31 mouse cellular contexts compared by ENCODE assay signal in the genomic region with DNA sequence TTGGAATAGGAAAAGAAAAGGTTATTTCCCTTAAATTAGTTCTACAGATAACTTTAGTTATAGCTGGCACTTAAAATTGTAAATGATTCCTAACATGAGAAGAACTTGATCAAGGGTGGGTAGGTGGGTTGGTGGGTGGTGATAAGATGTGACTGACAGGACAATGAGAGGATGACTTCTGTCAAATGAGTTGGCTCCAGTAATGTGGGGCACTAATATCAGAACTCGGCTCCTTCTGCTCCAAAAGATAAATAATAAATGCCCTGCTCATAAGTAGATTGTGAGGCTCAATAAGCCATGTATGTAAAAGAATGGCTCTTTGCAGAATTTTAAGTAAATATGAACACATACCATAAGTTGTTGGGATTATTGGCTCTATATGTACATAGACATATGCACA. TPM values are rescaled to one million over a fixed set of nuclear protein-coding genes. Genes with fewer than 3 reads are reported as not detected.
A peak's percentile ranks its signal among the peaks of the same experiment; 100 is the strongest.
DNase-seq lines count a peak whose midpoint lies in the region; ATAC-seq lines count a peak whose summit lies in the region.
"Had no signal": no experiment of that assay in that cellular context is flagged by ENCODE, and none has a peak within 500 bp of the region (broad histone marks: within the 10 kb centered on the region; RNA-seq: fewer than 3 reads in every experiment).

No protein-coding gene starts in this region.

- ATAC-seq in liver, embryonic 11.5 days (replicated peaks; ENCODE audit: low FRiP score) = peak; percentile 77
- ATAC-seq in liver, embryonic 13.5 days (ENCODE audit: low read depth) = peak; percentile 81
- peak; percentile 69 for ATAC-seq in liver, embryonic 16.5 days (ENCODE audit: low read depth)
- peak; percentile 91 for ATAC-seq in megakaryocyte-erythroid progenitor cell, adult 5-6 weeks (replicated peaks; ENCODE audit: low FRiP score, low TSS enrichment, poor library complexity, severe bottlenecking)
- ATAC-seq in heart, embryonic 12.5 days (ENCODE audit: insufficient number of reproducible peaks, low FRiP score) = no peak
- ATAC-seq: forebrain, embryonic 15.5 days; hindbrain, postnatal 0 days; inflammation-experienced regulatory T-cells, adult 6 months; Patski had no signal

- 73% methylated on average over 1 of the region's 1 CpGs for WGBS in liver, embryonic 11.5 days
- 45% methylated on average over 1 of the region's 1 CpGs for WGBS in liver, embryonic 13.5 days (ENCODE audit: insufficient replicate concordance)
- 52% methylated on average over 1 of the region's 1 CpGs for WGBS in liver, embryonic 16.5 days (ENCODE audit: insufficient replicate concordance)
- WGBS in heart, embryonic 12.5 days = 83% methylated on average over 1 of the region's 1 CpGs

- no peak overlapping the region for H3K27ac ChIP-seq in liver, embryonic 11.5 days (ENCODE audit: low read depth, low read length)
- H3K27ac ChIP-seq in liver, embryonic 13.5 days = no peak overlapping the region
- H3K27ac ChIP-seq in liver, embryonic 16.5 days (ENCODE audit: low read length) = no peak overlapping the region; the same call in 1 of the 2 replicates
- no peak overlapping the region for H3K27ac ChIP-seq in heart, embryonic 12.5 days (ENCODE audit: poor library complexity, severe bottlenecking)
- H3K27ac ChIP-seq: forebrain, embryonic 12.5 days; forebrain, embryonic 15.5 days; heart, adult 2 months; heart, embryonic 10.5 days; hindbrain, embryonic 14.5 days; hindbrain, postnatal 0 days had no signal

- no peak overlapping the region for H3K4me2 ChIP-seq in liver, embryonic 11.5 days
- no peak overlapping the region for H3K4me2 ChIP-seq in liver, embryonic 13.5 days
- no peak overlapping the region; the same call in 1 of the 2 replicates for H3K4me2 ChIP-seq in liver, embryonic 16.5 days (ENCODE audit: low read depth, low read length)
- H3K4me2 ChIP-seq in heart, embryonic 12.5 days = no peak overlapping the region
- H3K4me2 ChIP-seq: forebrain, embryonic 12.5 days; forebrain, embryonic 15.5 days; hindbrain, embryonic 14.5 days had no signal

- DNase-seq in liver, embryonic 11.5 days (ENCODE audit: low spot score) = no peak
- DNase-seq in liver = no peak
- DNase-seq in liver, embryonic 13.5 days = no peak
- DNase-seq in Muller cell, postnatal 12 days (ENCODE audit: inconsistent ontology term) = no peak
- DNase-seq in left cerebral cortex, adult 18-20 months (ENCODE audit: low spot score in 2 of 2) = no peak
- DNase-seq: adrenal gland, postnatal 10 days; adrenal gland, postnatal 36 days; cerebellum, adult 11 months; cerebellum, adult 2 months; cerebellum, adult 9-11 months; cerebellum, postnatal 25 days; embryo, embryonic 11 days; gastrocnemius, postnatal 36 days; heart, adult 2 months; heart, postnatal 36 days had no signal

- no peaks in the 10 kb centered on the region for H3K9me3 ChIP-seq in liver, embryonic 11.5 days (ENCODE audit: control insufficient read depth, low read length)
- H3K9me3 ChIP-seq in liver, embryonic 13.5 days (replicated peaks) = no peaks in the 10 kb centered on the region
- no peaks in the 10 kb centered on the region for H3K9me3 ChIP-seq in liver, embryonic 16.5 days (replicated peaks; ENCODE audit: control insufficient read depth, low read length)
- H3K9me3 ChIP-seq in heart, embryonic 12.5 days (replicated peaks) = no peaks in the 10 kb centered on the region
- H3K9me3 ChIP-seq: forebrain, embryonic 12.5 days; forebrain, embryonic 15.5 days; heart, embryonic 10.5 days had no signal

- H3K4me3 ChIP-seq in liver, embryonic 11.5 days (ENCODE audit: low read depth, low read length) = no peak overlapping the region
- no peak overlapping the region for H3K4me3 ChIP-seq in liver, embryonic 13.5 days (replicated peaks)
- no peak overlapping the region for H3K4me3 ChIP-seq in liver, embryonic 16.5 days (ENCODE audit: low read depth, low read length)
- H3K4me3 ChIP-seq in heart, embryonic 12.5 days = no peak overlapping the region
- H3K4me3 ChIP-seq: forebrain, embryonic 12.5 days; forebrain, embryonic 15.5 days; heart, adult 2 months; heart, embryonic 10.5 days had no signal

- H3K27me3 ChIP-seq in liver, embryonic 11.5 days (replicated peaks; ENCODE audit: control insufficient read depth, insufficient read depth, low read length) = no peaks in the 10 kb centered on the region
- H3K27me3 ChIP-seq in liver, embryonic 13.5 days = no peaks in the 10 kb centered on the region
- no peaks in the 10 kb centered on the region for H3K27me3 ChIP-seq in liver, embryonic 16.5 days (ENCODE audit: control insufficient read depth, insufficient read depth, low read depth, low read length)
- H3K27me3 ChIP-seq in heart, embryonic 12.5 days (replicated peaks) = no peaks in the 10 kb centered on the region
- H3K27me3 ChIP-seq: forebrain, embryonic 12.5 days; forebrain, embryonic 15.5 days had no signal

- H3K9ac ChIP-seq in liver, embryonic 11.5 days (ENCODE audit: low read depth, low read length) = no peak overlapping the region
- no peak overlapping the region for H3K9ac ChIP-seq in liver, embryonic 13.5 days
- H3K9ac ChIP-seq in liver, embryonic 16.5 days (ENCODE audit: low read depth, low read length) = no peak overlapping the region
- no peak overlapping the region for H3K9ac ChIP-seq in heart, embryonic 12.5 days
- H3K9ac ChIP-seq: forebrain, embryonic 12.5 days; forebrain, embryonic 15.5 days; hindbrain, embryonic 14.5 days had no signal

- no peaks in the 10 kb centered on the region; the same call in 1 of the 2 replicates for H3K4me1 ChIP-seq in liver, embryonic 11.5 days (replicated peaks; ENCODE audit: control insufficient read depth, insufficient read depth, low read length)
- H3K4me1 ChIP-seq in liver, embryonic 13.5 days (replicated peaks) = peaks cover 24% of the 10 kb centered on the region
- H3K4me1 ChIP-seq in liver, embryonic 16.5 days (ENCODE audit: control insufficient read depth, low read depth, low read length) = peaks cover 10% of the 10 kb centered on the region
- no peaks in the 10 kb centered on the region for H3K4me1 ChIP-seq in heart, embryonic 12.5 days (replicated peaks)
- H3K4me1 ChIP-seq: heart, embryonic 10.5 days had no signal

- H3K36me3 ChIP-seq in liver, embryonic 11.5 days (ENCODE audit: control insufficient read depth, insufficient read depth, low read length) = no peaks in the 10 kb centered on the region
- no peaks in the 10 kb centered on the region for H3K36me3 ChIP-seq in liver, embryonic 13.5 days
- H3K36me3 ChIP-seq in liver, embryonic 16.5 days (ENCODE audit: control insufficient read depth, insufficient read depth) = no peaks in the 10 kb centered on the region
- H3K36me3 ChIP-seq in heart, embryonic 12.5 days = no peaks in the 10 kb centered on the region
- H3K36me3 ChIP-seq: forebrain, embryonic 12.5 days; forebrain, embryonic 15.5 days; heart, embryonic 10.5 days had no signal

RNA-seq across cellular contexts. Expression of a gene that starts 43.4 kb away (rescaled TPM):
- 0.04 and 0.14 TPM in 2 replicates for polyA plus RNA-seq in liver, embryonic 11.5 days (2014; fragmentation: Nextera tagmentation; extraction: Ambion mirVana)
- polyA plus RNA-seq in liver, embryonic 13.5 days (2015; fragmentation: Nextera tagmentation; extraction: Ambion mirVana) = 0.18 and 0.20 TPM in 2 replicates
- 0.08 and 0.11 TPM in 2 replicates for polyA plus RNA-seq in liver, embryonic 16.5 days (2015; fragmentation: Nextera tagmentation; extraction: Ambion mirVana)
- not detected in 2 replicates for total RNA-seq in megakaryocyte-erythroid progenitor cell, adult 5-6 weeks (2014; fragmentation: Nextera tagmentation)
- not detected in 2 replicates for total RNA-seq in megakaryocyte-erythroid progenitor cell, adult 5-6 weeks (2017)
- polyA plus RNA-seq in heart, embryonic 12.5 days (2016; fragmentation: Nextera tagmentation; extraction: Ambion mirVana) = 0.36 and 0.38 TPM in 2 replicates
- total RNA-seq in left cerebral cortex, adult 18-20 months (2021) = under 1 TPM; 0.19 to 0.30 TPM
- total RNA-seq: adrenal gland, adult 18-20 months; adrenal gland, postnatal 10 days; adrenal gland, postnatal 36 days; common myeloid progenitor, adult 5-6 weeks; ES-E14; gastrocnemius, adult 8-10 months; gastrocnemius, postnatal 36 days; granulocyte monocyte progenitor cell, adult 5-6 weeks had no signal
- polyA plus RNA-seq: embryonic facial prominence, embryonic 11.5 days; forebrain, embryonic 12.5 days; heart, adult 2 months; heart, embryonic 10.5 days; inflammation-experienced regulatory T-cells, adult 6 months; Patski had no signal
